Mouse (Mus musculus) neutrophil, adult 65 days (primary cell): Measurements from ENCODE around the gene Olfr913. TPM values are rescaled to one million over a fixed set of nuclear protein-coding genes. Genes with fewer than 3 reads are reported as not detected.

Source experiments
- total RNA-seq: library from RNA; stranded (reverse); gene quantifications from 2 replicates; pipeline ENCODE4 v1.2.4, GENCODE M21; 2023

Olfr913 gene
- total RNA-seq = not detected in 2 replicates

DNA sequence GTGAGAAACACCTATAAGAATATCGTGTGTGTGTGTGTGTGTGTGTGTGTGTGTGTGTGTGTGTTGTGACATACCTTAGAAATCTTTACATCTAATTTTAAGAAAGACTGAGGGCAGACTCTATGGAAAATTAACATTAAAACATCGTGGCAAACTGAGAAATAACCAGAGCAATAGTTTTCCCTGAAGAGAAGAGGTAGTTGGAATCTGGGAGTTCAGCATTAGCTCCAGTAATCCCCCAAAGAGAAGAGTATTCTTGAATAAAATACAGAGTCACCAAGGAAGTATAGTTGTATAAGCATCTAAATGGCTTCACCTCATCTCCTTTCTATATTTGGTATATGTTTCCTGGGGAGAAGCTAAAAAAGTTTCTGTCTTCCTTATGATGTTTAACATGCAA, at the start of gene Olfr913:
Gene Olfr913 (plus strand): TSS at position 301 of the 400 bp plus-strand sequence.

DNA sequence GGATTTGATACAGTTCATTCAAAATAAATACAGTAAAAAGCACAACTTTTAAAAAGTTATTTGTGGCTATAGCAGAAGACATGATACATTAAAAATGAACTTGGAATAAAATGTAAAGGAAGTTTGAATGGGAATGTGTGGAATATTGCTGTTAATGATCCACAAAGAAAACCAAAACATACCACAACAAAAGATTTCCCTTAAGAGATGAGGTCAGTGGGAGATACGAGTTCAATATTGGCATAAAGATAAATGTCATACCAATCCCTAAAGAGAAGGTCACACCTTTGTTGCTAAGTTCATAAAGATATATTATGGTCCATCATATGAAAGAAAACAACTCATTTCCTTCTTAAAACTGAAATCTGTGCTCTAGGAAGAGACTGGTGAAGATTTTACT, 12.7 kb upstream of the Olfr913 start, which contains the start of gene Olfr912:
Gene Olfr912 (plus strand): TSS at position 301 of the 400 bp plus-strand sequence.

DNA sequence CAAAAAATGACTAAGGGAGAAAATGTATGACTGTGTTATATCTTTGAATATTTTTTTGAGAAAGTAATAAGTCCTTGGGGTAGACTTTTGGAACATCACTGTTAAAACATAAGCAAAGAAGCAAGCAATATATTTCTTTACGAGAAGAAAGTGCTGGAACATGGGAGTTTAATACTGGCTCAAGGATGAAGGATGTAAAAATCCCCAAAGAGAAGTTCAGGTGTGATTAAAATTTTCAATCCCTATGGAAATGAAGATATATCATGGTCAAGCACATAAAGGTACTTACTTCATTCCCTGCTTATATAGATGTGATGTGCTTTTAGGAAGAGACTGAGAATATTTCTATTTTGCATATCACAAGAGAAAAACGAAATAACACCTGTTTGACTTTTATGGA, 12.2 kb downstream of the Olfr913 start, which contains the start of gene Olfr914:
Gene Olfr914 (plus strand): TSS at position 301 of the 400 bp plus-strand sequence.

Other genes starting within 250 kb of the Olfr913 start
- not detected in 2 replicates for gene Olfr898, start 244.3 kb upstream of the Olfr913 start, total RNA-seq
- gene Olfr250, start 225.9 kb upstream of the Olfr913 start, total RNA-seq = not detected in 2 replicates
- not detected in 2 replicates for gene Olfr251, start 215.7 kb upstream of the Olfr913 start, total RNA-seq
- gene Olfr147, start 191.1 kb upstream of the Olfr913 start, total RNA-seq = not detected in 2 replicates
- not detected in 2 replicates for gene Olfr901, start 163.3 kb upstream of the Olfr913 start, total RNA-seq
- gene Olfr902, start 145.1 kb upstream of the Olfr913 start, total RNA-seq = not detected in 2 replicates
- not detected in 2 replicates for gene Olfr904, start 129.6 kb upstream of the Olfr913 start, total RNA-seq
- gene Olfr905, start 121.7 kb upstream of the Olfr913 start, total RNA-seq = 0.14 TPM in 1 of 2 replicates, not detected in the other
- not detected in 2 replicates for gene Olfr906, start 105.7 kb upstream of the Olfr913 start, total RNA-seq
- not detected in 2 replicates for gene Olfr907, start 97.0 kb upstream of the Olfr913 start, total RNA-seq
- gene Olfr911-ps1, start 71.2 kb upstream of the Olfr913 start, total RNA-seq = not detected in 2 replicates
- gene Olfr910, start 54.9 kb upstream of the Olfr913 start, total RNA-seq = not detected in 2 replicates
- gene Olfr912, start 12.6 kb upstream of the Olfr913 start, total RNA-seq = not detected in 2 replicates
- not detected in 2 replicates for gene Olfr914, start 12.3 kb downstream of the Olfr913 start, total RNA-seq
- not detected in 2 replicates for gene Olfr916, start 67.1 kb downstream of the Olfr913 start, total RNA-seq
- gene Olfr917, start 73.1 kb downstream of the Olfr913 start, total RNA-seq = not detected in 2 replicates
- gene Olfr918, start 81.8 kb downstream of the Olfr913 start, total RNA-seq = not detected in 2 replicates
- gene Olfr919, start 110.9 kb downstream of the Olfr913 start, total RNA-seq = not detected in 2 replicates
- 24.1 and 27.6 TPM in 2 replicates for gene Vwa5a, start 125.5 kb downstream of the Olfr913 start, total RNA-seq
- 0.16 TPM in 1 of 2 replicates, not detected in the other for gene Olfr920, start 159.5 kb downstream of the Olfr913 start, total RNA-seq
- gene Olfr921, start 180.3 kb downstream of the Olfr913 start, total RNA-seq = not detected in 2 replicates
- not detected in 2 replicates for gene Olfr922, start 221.9 kb downstream of the Olfr913 start, total RNA-seq
- gene Olfr923, start 233.8 kb downstream of the Olfr913 start, total RNA-seq = not detected in 2 replicates